Mouse (Mus musculus): ENCODE results near the gene Emcn.

DNA sequence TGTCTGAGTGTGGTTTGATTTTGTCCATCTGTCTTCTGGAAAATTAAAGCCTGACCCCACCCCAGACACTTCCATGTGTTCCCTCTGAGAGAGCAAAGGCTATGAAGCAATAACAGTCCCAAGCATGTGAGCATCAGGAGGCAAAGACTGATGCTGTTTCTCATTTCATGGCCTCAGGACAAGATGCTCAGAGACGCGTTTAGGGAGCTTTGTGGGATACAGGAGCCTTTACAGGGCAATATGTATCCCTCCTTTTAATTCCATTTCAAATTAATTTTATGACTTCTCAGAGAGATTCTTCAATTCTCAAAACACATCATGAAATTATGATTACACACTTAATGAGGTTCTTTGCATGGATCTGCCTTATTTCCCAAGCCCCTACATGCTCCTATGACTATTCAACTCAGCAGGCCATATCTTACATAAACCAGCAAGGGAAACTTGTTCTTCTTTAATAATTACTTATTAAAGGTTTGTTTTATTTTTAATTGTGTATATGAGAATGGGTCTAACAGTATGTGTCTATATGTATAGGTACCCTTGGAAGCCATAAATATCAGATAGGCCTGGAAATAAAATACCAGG, 27.0 kb upstream of the Emcn start:
- no peak for TF ChIP-seq POLR2A (IDR thresholded peaks at IDR 0.05; ENCODE audit: extremely low read depth, insufficient read depth, low read length)
- TF ChIP-seq CTCF (IDR thresholded peaks at IDR 0.05; ENCODE audit: low read depth, low read length) = no peak

All from liver, adult 2 months (tissue).